Mouse (Mus musculus) layer of hippocampus, adult 11-12 months (tissue): Measurements from ENCODE around the gene Lrrc7.

Experiments
- DNase-seq: peaks from one replicate; pipeline ENCODE4 v3.0.0; 2022; ENCODE audit warnings: low spot score

The Lrrc7 gene

DNA sequence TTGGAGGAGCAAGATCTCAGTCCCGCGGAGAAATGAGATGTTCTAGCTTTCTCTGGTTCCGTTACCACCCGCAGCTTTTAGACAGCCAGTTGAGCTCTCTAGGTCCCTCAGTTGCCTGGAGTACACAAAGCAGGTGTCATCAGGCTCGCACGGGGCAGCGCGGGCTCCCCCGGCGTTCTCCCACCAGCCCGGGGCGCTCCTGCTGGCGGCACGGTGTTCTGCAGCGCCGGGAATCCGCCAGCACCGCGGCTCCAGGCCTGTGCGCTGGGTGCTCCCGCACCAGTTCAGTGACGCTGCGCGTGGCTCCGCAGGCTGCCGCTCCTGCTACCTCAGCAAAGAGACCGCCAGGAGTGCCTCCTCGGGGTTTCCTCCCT lies at the start of gene Lrrc7:
Gene Lrrc7 (minus strand): TSS at position 235 of the 374 bp plus-strand sequence.
- DNase-seq: peak; percentile 73

DNA sequence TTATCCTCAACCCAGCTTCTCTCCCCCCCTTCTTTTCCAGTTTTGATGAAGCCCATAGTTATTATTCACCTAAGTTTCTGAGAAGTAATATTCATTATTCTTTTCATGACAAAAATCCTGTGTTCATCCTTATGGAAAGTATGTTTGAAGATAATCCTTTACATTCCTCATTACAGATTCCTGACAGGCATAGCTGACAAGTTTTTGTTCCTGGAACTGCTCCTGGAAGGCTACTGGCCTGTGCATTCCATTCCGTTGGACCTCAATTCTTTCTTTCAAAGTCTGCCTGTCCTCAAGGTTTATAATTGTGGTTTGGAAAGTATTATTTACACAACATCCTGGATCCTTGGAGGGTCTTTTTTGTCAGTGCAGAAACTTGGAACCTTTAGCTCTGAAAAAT lies 45.0 kb upstream of the Lrrc7 start:
- DNase-seq: no peak

DNA sequence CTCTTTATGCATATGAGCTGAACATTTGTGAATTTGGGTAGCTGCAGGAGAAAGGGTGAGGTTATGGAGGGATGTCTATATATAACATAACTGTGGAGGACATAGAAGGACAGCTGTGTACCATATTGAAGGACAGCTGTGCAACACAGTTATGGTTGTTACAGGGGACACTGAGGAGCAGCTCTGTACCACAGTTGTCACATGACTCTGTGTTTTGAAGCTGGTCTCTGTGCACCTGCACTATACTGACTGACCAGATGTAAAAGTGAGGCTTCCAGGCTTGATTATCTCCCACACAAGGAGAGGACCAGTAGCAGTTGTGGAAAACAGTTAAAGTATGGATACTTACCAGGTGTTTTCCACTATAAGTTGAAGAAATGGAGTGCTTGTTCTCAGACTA lies 43.3 kb upstream of the Lrrc7 start:
- no peak for DNase-seq

DNA sequence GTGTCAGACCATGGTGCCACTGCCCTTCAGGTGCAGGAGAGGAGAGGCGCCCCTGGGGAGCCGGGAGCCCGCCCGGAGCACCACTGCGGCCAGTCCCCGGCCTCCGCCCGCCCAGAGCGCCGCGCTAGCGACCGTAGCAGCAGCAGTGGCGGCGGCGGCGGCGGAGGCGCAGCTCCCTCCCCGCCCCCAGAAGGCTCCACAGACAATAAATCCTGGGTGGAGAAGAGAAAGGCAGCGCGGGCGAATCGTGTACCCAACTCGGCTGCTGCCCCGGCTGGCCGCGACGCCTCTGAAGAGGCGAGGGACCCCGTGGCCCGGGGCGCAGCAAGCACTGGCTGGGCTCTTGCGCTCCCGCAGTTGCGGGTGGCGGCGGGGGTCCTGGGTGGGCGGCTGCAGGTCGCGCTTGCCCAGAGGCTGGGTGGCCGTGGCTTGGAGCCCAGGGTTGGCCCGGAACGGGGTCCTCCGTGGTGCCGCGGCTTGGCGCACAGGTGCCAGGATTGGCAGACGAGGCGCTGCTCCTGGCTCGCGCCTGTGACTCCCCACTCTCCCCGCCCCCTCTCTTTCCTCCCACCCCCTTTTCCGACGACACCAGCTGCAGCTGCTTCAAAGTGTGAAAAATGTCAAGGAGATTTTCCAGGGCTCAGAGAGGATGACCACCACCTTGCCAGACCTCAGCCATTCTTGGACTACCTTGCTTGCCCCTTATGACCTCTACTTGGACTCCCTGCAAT lies 600 bp downstream of the Lrrc7 start:
- DNase-seq: peak; percentile 30

DNA sequence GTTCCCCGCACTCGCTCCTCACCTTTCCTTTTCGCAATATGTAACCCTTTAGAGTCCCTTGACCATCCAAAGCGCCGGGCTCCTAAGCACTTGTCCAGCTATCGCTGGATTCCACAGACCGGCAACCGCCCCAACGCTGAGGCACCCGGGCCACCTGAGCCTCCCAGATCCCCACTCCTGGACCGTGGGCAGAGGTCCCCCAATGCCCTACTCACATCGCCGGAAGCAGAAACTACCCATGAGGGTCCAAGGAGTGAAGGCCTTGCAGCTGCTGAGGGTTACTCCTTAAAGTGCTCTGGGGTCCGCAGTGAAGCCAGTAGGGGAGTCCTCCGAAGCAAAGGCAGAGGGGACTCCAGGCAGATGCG lies 1.1 kb downstream of the Lrrc7 start:
- peak; percentile 32 for DNase-seq

DNA sequence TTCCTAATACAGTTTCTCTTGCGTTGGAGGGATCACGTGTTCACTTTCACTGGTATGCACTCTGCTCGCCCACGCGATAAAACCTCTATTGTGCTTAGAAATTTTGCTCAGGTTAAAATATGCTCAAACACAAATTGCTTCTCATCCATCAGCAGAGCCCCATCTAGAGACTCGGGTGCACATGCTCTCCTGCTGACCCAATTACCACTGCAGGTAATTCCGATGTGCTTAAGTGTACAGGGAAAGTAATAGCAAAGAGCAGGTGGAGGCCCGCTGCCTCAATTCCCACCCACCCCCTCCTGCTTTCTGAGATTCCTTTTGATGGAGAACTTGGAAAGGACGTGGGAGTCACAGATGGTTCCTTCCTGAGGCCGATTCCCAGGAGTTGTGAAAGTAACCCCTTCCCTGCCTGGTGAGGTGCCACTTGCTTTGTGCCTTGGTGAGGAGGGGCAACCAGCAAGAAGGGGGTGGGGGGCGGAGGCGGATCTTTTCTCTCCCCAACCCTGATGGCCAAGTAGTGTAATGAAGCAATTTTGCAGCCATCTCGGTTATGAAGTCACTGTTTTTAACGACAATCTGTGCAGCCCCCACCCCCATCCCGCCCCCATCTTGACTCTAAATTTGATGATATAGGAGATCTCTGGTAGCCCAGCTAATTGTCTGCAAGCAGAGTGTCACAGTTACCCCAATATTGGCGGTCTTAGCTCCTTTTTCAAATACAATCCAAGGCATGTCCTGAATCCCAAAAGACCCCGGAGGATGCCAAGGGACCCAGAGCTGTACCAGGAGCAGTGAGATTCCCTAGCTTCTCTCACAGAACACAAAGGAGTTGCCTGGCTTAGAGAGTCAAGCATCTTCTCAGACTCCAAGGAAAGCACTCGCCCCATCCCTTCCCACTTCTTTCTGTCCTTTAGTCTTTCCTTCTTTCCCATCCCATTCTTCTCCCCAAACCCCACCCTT lies 2.0 kb downstream of the Lrrc7 start:
- DNase-seq: peak; percentile 70

DNA sequence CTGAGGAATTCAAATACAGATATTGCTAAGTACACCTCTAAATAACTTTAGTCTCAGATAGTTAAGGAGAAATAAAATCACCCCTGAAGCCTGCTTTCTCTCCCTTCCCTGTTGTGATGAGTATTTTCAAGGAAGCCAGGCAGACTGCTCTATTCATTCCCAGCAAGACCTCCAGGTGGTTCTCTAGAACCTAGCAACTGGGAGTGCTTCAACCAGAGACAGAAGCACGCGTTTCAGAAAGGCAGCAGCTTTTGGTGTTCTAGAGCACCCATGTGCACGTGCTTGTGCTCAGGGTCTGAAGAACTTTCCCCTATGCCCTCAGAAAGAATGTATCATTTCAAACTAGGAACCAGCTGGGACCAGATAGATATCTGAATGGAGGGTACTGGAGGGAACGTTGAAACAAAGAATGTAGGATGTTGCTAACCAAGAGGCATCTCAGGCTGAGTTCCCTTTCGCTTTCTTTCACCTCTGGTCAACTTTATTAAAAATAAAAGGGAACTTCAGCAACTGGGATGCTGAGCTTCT lies 2.8 kb downstream of the Lrrc7 start:
- DNase-seq: no peak

DNA sequence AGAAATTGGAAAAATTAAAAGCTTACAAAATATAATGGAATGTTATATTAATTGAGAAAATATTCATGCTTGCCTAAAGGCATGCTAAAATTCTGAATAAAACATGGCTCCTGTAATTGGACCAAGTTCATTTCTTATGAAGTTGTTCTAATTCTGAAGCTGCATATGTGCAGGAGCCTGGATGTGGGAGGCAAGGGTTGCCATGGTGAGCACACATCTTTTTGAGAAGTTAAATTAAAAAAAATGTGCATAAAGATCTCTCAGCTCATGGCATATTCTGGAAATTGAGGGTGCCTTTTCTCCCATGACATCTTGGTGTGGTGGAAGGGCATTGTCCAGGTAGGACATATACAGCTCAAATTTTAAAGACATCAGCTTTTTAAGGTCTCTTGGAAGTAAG lies 3.4 kb downstream of the Lrrc7 start:
- DNase-seq: peak; percentile 22

DNA sequence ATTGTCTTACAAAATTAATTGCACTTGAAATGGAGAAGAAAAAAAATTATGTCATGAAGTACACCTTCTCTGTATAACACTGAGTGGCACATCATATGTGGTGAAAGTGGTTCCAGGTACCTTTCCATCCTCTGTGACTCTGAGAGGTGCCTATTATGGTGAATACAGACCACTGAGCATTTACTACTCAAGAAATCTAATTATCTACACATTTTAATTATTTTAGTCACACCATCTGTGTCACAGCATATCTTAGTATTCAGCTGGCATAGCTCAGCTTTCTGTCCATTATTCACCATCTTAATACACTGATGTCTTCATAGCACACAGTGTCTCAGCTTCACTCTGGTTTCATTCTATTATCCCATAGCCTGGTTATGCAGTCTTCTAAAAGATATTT lies 7.7 kb downstream of the Lrrc7 start:
- no peak for DNase-seq

DNA sequence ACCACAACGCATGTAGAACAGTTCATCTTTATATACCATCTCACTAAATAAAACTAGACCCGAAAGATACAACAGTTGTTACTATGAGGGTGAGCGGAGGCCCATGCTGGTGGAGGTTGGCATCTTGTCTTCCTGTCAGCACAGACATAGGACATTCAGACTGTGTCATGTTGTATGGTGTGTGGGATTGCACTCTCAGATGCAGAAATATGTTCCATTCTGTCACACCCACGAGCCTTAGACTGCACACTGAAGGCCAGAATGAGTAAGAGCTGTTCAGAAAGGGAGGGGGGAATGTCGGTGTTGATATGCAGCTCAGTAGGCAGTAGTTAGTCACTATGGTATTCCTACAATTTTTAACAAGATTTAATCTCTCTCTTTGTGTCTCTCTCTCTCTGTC lies 9.9 kb downstream of the Lrrc7 start:
- peak; percentile 65 for DNase-seq

DNA sequence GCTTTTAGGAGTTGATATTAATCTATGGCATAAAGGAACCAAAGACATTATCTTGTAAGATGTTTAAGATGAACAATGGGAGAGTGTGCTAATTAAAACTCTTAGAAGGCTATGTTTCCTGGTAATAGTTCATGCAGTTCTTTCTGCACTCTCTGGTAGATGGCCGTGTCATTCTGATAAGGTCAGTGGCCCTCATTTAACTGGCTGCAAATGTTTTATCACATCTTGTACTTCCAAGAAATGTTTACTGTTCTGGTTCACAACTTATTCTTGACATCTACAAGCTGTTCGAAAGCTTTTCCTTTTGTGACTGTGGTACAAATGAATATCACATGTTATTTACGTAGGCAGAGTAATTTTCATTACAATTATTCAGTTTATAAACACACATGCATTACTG lies 18.5 kb downstream of the Lrrc7 start:
- no peak for DNase-seq

DNA sequence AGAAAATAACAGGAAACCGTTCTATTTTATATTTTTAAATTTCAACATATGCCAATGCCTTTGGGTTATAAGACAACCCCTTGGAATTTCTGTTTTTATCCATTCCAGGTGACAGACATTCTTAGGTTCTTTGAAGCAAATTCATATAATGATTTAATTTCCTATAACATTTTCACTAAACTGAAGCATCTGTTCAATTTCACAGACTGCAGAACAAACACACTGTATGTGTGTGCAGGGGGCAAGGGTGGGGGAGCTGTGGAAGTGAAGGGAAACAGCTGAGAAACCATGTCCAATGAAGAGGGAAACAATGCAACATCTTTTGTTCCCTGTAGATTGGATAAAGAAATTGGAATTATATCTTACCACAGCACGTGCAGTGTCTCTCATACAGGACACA lies 29.2 kb downstream of the Lrrc7 start:
- no peak for DNase-seq

DNA sequence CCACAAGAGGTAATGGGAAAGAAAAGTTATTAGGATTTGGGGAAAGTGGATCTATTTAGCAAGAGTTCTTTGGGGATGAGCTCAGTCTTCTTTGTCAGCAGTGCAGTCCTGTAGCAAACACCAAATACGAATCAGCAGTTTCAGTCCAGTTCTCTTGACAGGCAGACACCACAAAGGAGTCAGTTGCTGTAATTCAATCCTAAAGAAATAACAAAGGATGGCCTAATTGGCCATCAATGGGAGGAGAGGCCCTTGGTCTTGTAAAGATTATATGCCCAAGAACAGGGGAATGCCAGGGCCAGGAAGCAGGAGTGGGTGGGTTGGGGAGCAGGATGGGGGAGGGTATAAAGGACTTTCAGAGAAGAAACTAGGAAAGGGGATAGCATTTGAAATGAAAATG lies 33.5 kb downstream of the Lrrc7 start:
- no peak for DNase-seq

DNA sequence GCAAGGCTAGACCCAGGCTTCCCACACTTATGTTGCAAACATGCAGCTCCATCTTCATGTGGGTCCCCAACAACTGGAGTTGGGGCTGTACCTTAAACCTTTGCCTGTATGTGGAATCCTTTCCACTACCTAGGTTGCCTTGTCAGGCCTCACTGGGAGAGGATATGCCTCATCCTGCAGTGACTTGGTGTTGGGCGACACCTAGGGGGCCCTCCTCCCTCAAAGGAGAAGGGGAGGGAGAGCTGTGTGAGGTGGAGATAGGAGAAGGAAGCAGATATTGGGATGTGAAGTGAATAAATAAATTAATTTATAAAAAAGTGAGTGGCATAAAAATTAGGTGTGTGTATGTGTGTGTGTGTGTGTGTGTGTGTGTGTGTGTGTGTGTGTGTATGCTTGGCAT lies 68.3 kb downstream of the Lrrc7 start:
- DNase-seq: no peak

DNA sequence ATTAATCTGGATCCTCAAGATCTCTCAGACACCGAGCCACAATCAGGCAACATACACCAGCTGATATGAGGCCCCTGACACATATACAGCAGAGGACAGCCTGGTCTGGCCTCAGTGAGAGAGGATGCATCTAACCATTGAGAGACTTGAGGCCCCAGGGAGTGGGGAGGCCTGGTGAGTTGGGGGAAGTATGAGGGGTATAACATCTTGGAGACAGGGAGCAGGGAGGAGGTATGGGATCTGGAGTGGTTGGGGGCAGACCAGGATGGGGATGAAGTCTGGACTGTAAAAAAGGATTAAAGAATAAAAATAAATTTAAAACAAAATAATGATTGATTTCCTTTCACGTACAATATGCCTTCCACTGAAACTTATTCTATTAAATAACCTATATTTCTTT lies 82.3 kb downstream of the Lrrc7 start:
- no peak for DNase-seq

DNA sequence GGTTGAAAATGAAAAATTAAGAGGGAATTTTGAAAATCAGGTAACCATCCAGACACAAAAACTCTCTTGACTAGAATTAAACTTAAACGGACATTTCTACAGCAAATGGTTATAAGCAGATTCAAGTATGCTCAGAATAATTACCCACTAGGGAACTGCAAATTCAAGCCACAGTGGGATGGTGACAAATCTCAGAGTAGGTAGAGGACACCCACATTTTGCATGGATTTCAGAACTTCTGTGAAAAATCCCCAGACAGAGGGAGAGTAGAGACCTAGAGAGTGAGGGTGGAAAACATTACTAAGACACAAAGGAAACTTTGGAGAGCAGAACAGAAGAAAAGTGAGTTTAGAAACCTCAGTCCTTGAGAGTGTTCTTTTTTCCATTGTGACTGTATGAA lies 161.4 kb downstream of the Lrrc7 start:
- DNase-seq: no peak

DNA sequence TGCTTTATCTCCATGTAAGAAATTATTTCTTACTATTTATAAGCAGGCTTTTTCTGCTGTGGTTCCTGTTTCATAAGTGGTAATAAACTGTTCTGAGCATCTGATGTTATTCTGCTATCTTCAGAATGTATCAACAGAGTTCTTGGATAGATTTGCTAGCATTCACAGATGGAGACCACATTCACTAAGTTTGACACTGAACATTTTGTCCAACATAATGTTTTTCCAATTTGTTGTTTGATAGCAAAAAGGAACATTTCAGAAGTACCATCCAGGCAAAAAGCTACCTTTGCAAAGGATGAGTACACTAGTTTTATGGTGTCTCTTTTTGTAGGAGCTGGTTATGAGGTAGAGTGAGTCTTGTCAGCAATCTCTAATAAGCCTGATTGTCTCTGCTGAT lies 170.5 kb downstream of the Lrrc7 start:
- DNase-seq: no peak

DNA sequence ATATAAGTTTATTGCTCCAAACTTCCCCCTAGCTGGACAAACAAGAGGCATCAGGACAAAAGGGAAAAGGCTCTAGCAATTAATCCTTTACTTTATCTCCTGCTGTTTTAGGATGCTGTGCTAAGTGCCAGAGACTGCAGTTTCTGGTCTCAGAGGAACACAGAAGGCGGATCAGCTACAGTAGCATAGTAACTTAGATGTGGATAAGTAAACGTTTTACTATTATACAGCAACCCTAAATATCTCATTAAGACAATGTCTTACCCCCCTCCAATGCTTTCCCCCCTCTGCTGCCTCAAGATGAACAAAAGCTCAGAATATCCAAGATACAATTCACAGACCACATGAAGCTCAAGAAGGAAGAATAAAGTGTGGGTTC lies 174.0 kb downstream of the Lrrc7 start:
- DNase-seq: no peak

DNA sequence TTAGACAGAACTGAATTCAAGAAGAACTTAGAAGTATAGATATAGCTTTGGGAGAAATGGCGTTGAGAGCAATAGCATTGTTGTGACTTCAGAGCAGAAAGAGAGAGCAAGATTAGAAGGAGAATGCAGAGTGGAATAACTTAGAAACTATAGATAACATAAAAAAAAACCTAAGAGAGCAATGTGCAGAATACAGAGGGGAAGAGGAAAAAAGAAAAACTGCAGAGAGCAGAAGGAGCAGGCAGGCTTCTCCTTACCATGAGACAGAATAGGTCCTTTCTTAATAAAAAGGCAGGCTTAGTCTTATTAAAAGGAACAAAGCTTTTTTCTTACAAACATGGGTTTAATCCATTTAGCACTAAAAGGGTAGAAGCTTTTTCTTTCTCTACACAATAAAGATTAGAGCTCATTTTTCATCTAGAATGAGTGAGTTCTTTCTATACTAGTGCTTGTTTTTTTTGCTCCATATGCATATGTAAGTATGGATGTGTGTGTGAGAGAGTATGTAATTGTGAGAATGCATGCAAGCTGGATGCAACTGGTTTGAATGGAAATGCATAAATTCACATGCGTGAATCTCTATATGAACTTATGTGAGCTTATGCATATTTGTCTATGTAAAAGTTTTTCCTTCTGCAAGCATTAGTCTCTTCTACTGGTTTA lies 174.5 kb downstream of the Lrrc7 start:
- DNase-seq: no peak

DNA sequence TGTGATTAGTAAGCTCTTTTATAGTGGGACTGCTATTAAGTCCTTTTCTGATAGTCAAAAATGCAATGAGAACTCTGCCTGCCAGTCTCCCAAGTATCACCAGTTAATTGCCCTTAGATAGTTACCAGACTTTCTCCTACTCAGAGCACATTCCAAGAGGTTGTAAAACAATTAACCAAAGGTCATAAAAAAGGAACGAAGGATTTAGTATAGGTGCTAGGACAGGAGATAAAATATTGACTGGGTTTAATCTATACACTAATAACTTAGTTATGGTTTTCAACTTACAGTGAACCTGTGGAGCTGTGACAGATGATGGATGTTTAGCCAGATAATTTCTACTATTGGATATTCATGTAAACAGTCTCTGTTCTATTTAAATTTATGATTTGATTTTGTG lies 175.2 kb downstream of the Lrrc7 start:
- no peak for DNase-seq

DNA sequence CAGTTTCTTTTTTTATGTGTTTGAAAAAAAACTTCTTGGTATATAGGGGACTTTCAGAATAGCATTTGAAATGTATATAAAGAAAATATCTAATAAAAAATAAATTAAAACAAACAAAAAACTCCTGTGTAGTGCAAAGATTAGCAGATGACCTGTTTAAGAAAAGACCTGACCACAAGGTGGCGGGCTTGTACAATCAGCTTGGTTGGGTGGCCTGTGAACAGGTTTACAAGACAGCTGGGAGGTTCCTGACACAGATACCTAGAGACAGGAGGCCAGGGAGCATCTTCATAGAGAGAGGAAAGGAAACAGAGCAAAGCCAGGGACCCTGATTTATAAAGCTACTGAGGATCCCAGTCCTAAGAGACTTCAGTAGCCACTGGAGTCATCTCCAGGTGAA lies 186.1 kb downstream of the Lrrc7 start:
- no peak for DNase-seq

DNA sequence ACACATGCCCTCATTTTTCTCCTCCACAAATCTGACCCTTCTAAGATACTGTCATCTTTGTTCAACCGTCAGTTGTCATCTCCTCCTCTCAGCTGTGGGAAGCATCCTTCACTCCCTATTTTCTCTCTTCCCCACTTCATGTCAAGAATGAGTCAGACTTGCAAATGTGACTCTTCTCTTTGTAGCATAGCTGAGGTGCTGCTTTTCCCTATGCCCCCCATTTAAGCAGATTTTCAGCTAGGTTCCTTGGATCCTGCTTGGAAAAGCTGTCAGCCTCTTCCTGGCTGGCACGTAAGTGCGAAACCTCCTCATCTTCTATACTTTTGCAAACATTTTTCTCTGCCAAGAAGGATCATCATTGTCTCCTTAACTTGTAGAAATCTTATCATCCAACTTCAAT lies 192.9 kb downstream of the Lrrc7 start:
- no peak for DNase-seq

DNA sequence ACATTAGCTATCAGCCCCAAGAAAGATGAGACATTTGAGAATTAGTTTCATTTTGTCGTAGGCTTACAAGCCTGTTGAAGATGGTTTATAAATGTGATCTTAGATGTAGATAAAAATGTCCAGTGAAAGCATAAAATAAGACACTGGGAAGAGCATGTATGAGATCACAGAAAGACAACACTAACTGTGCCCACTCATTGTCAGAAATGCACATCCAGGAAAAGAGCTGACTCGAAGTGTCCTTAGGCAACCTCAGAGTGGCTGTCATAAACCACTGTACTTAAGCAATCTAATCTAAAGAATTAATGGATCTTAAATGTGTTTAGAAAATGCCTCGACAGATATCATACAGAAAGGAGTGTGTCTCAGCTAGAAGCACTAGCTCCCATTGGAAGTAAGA lies 196.2 kb downstream of the Lrrc7 start:
- no peak for DNase-seq
